In genomic region chr9:65640838-65641410, GRCm38 (mm10) we compare ENCODE assay signal across 9 mouse cellular contexts. TPM values are rescaled to one million over a fixed set of nuclear protein-coding genes. Genes with fewer than 3 reads are reported as not detected.
DNase-seq lines count a peak whose midpoint lies in the region; ATAC-seq and TF ChIP-seq lines count a peak whose summit lies in the region.
"Had no signal": no experiment of that assay in that cellular context is flagged by ENCODE, and none has a peak within 500 bp of the region (broad histone marks: within the 10 kb centered on the region; RNA-seq: fewer than 3 reads in every experiment).

No protein-coding gene starts in this region.

- no peak overlapping the region for H3K9ac ChIP-seq in lung, embryonic 14.5 days
- no peak overlapping the region for H3K9ac ChIP-seq in limb, embryonic 13.5 days

- no peaks in the 10 kb centered on the region for H3K9me3 ChIP-seq in lung, embryonic 14.5 days (ENCODE audit: low read depth, low read length)
- H3K9me3 ChIP-seq in limb, embryonic 13.5 days = no peaks in the 10 kb centered on the region

- TF ChIP-seq POLR2A in brain, embryonic 14.5 days (IDR thresholded peaks at IDR 0.05; ENCODE audit: borderline replicate concordance, extremely low read depth, insufficient read depth, insufficient read length, poor library complexity, severe bottlenecking) = no peak
- TF ChIP-seq POLR2A in embryonic fibroblast, embryonic 13.5 days (IDR thresholded peaks at IDR 0.05; ENCODE audit: low read depth, low read length) = no peak

- H3K4me1 ChIP-seq in lung, embryonic 14.5 days (ENCODE audit: insufficient read depth) = peaks cover 7% of the 10 kb centered on the region; the same call in 1 of the 2 replicates
- peaks cover 23% of the 10 kb centered on the region for H3K4me1 ChIP-seq in embryonic fibroblast, embryonic 13.5 days (ENCODE audit: control insufficient read depth, insufficient read depth, low read length)
- H3K4me1 ChIP-seq in limb, embryonic 13.5 days = peaks cover 26% of the 10 kb centered on the region

- H3K4me3 ChIP-seq in lung, embryonic 14.5 days (ENCODE audit: low read depth, low read length) = no peak overlapping the region
- no peak overlapping the region for H3K4me3 ChIP-seq in embryonic fibroblast, embryonic 13.5 days (ENCODE audit: insufficient read depth, low read length)
- H3K4me3 ChIP-seq in limb, embryonic 13.5 days = no peak overlapping the region

- H3K27me3 ChIP-seq in lung, embryonic 14.5 days (ENCODE audit: insufficient read depth, low read length) = no peaks in the 10 kb centered on the region
- no peaks in the 10 kb centered on the region for H3K27me3 ChIP-seq in limb, embryonic 13.5 days

- H3K4me2 ChIP-seq in lung, embryonic 14.5 days = peak overlapping the region; percentile 33
- peak overlapping the region; percentile 27 for H3K4me2 ChIP-seq in limb, embryonic 13.5 days (replicated peaks)

- no peaks in the 10 kb centered on the region for H3K36me3 ChIP-seq in lung, embryonic 14.5 days (ENCODE audit: insufficient read depth)
- H3K36me3 ChIP-seq in limb, embryonic 13.5 days = no peaks in the 10 kb centered on the region

- TF ChIP-seq CTCF in lung, embryonic 14.5 days (IDR thresholded peaks at IDR 0.05; ENCODE audit: low read depth) = no peak
- no peak for TF ChIP-seq CTCF in brain, embryonic 14.5 days (IDR thresholded peaks at IDR 0.05; ENCODE audit: borderline replicate concordance, extremely low read depth, insufficient read depth, insufficient read length)
- no peak for TF ChIP-seq CTCF in embryonic fibroblast, embryonic 13.5 days (IDR thresholded peaks at IDR 0.05; ENCODE audit: borderline replicate concordance, insufficient read depth, low read length)

- 8% methylated on average over 5 of the region's 5 CpGs for WGBS in lung, embryonic 14.5 days
- WGBS in limb, embryonic 13.5 days = 5% methylated on average over 5 of the region's 5 CpGs

- H3K27ac ChIP-seq in lung, embryonic 14.5 days (ENCODE audit: low read depth) = no peak overlapping the region
- peak overlapping the region; percentile 83 for H3K27ac ChIP-seq in embryonic fibroblast, embryonic 13.5 days (ENCODE audit: insufficient read depth, low read length)
- H3K27ac ChIP-seq in limb, embryonic 13.5 days = peak overlapping the region; percentile 33; the same call in 1 of the 2 replicates

- ATAC-seq in lung, embryonic 14.5 days (ENCODE audit: insufficient read depth) = no peak
- ATAC-seq in limb, embryonic 13.5 days (ENCODE audit: low FRiP score, low read depth) = 0 out of 2 replicates have a peak, but pooled peaks have one; percentile 40

- peak; percentile 48 for DNase-seq in lung, embryonic 14.5 days
- no peak for DNase-seq in lung, postnatal 4 days
- DNase-seq in brain, embryonic 14.5 days (ENCODE audit: low read depth) = peak; percentile 31
- DNase-seq in adrenal gland, adult 18-20 months (ENCODE audit: low spot score in 2 of 2) = no peak
- DNase-seq in MN1 (ENCODE audit: low spot score) = no peak
- DNase-seq: cerebellum, adult 11-12 months; right cerebral cortex, postnatal 25 days had no signal

RNA-seq across cellular contexts. Expression of gene Rbpms2, which starts 11.5 kb away (rescaled TPM):
- polyA plus RNA-seq in lung, embryonic 14.5 days (2014; fragmentation: Nextera tagmentation; extraction: Ambion mirVana) = 20.3 and 25.3 TPM in 2 replicates
- polyA plus RNA-seq in brain, embryonic 14.5 days (2012; rRNA removed) = 6.9 and 7.0 TPM in 2 replicates
- polyA plus RNA-seq in embryonic fibroblast, embryonic 13.5 days (2011; ENCODE audit: insufficient read length, low read depth, missing spikeins) = 22.7 and 34.1 TPM in 2 replicates
- polyA plus RNA-seq in limb, embryonic 13.5 days (2015; fragmentation: Nextera tagmentation; extraction: Ambion mirVana) = 15.3 and 16.1 TPM in 2 replicates
- 10 to 100 TPM; 63.3 to 89.9 TPM for total RNA-seq in adrenal gland, adult 18-20 months (2021)

RNA-seq across cellular contexts. Expression of gene Oaz2, which starts 26.9 kb away (rescaled TPM):
- 263 and 267 TPM in 2 replicates for polyA plus RNA-seq in lung, embryonic 14.5 days (2014; fragmentation: Nextera tagmentation; extraction: Ambion mirVana)
- polyA plus RNA-seq in brain, embryonic 14.5 days (2012; rRNA removed) = 216 and 247 TPM in 2 replicates
- polyA plus RNA-seq in embryonic fibroblast, embryonic 13.5 days (2011; ENCODE audit: insufficient read length, low read depth, missing spikeins) = 88.1 and 93.0 TPM in 2 replicates
- 341 and 352 TPM in 2 replicates for polyA plus RNA-seq in limb, embryonic 13.5 days (2015; fragmentation: Nextera tagmentation; extraction: Ambion mirVana)
- total RNA-seq in adrenal gland, adult 18-20 months (2021) = 100 to 1,000 TPM; 131 to 132 TPM

RNA-seq across cellular contexts. Expression of gene Pif1, which starts 54.0 kb away (rescaled TPM):
- 16.1 and 18.4 TPM in 2 replicates for polyA plus RNA-seq in lung, embryonic 14.5 days (2014; fragmentation: Nextera tagmentation; extraction: Ambion mirVana)
- 7.7 TPM in 2 replicates for polyA plus RNA-seq in brain, embryonic 14.5 days (2012; rRNA removed)
- 8.3 and 10.9 TPM in 2 replicates for polyA plus RNA-seq in embryonic fibroblast, embryonic 13.5 days (2011; ENCODE audit: insufficient read length, low read depth, missing spikeins)
- 15.1 and 16.0 TPM in 2 replicates for polyA plus RNA-seq in limb, embryonic 13.5 days (2015; fragmentation: Nextera tagmentation; extraction: Ambion mirVana)
- total RNA-seq in adrenal gland, adult 18-20 months (2021) = not detected

Comparison
In these comparisons a context has a peak if more than half of its experiments do, and no peak if none do; other contexts are left out.
1. DNase-seq: peak in lung, embryonic 14.5 days (single experiment) and brain, embryonic 14.5 days (single experiment); none in lung, postnatal 4 days (0 of 2), adrenal gland, adult 18-20 months (0 of 2) and MN1 (single experiment).